Mouse (Mus musculus): ENCODE measurements around the gene Rab5c. TPM values are rescaled to one million over a fixed set of nuclear protein-coding genes. Genes with fewer than 3 reads are reported as not detected.

The Rab5c gene
- total and polyA plus RNA-seq, 2 experiments from 2014 or later = 34.9 to 211 TPM

GRCm38 (mm10) chr11:100711783-100712615, 26.0 kb downstream of the Rab5c start, which contains the start of gene Kat2a:
Kat2a (minus strand) TSS chr11:100712465.
- Histone ChIP-seq H3K27me3 (ENCODE audit: insufficient read depth, low read length) (no peaks in the 10 kb centered on the region), H3K9me3 (ENCODE audit: low read length) (no peaks in the 10 kb centered on the region), H3K27ac (ENCODE audit: low read depth, low read length) (peak within 1 kb of the TSS; percentile 62), H3K36me3 (ENCODE audit: insufficient read depth) (peaks cover 44% of the 10 kb centered on the region), H3K4me2 (ENCODE audit: low read depth) (peak within 1 kb of the TSS; percentile 82), H3K4me1 (ENCODE audit: insufficient read depth) (peaks cover 16% of the 10 kb centered on the region), H3K4me3 (ENCODE audit: low read depth, low read length) (peak within 1 kb of the TSS; percentile 97), H3K9ac (peak within 1 kb of the TSS; percentile 91)
- ATAC-seq (peak; percentile 97), DNase-seq (peak; percentile 93)
- TF ChIP-seq CTCF (IDR thresholded peaks at IDR 0.05; ENCODE audit: low read depth) = no peak
- WGBS = 5% methylated on average over 48 of the region's 48 CpGs

GRCm38 (mm10) chr11:100710977-100711376, 27.0 kb downstream of the Rab5c start:
- DNase-seq = no peak
- Histone ChIP-seq H3K36me3 (ENCODE audit: insufficient read depth) (peaks cover 44% of the 10 kb centered on the region), H3K4me3 (ENCODE audit: low read depth, low read length) (no peak overlapping the region), H3K9me3 (ENCODE audit: low read length) (no peaks in the 10 kb centered on the region), H3K4me2 (ENCODE audit: low read depth) (peak overlapping the region; percentile 82; the same call in 1 of the 2 replicates), H3K9ac (peak overlapping the region; percentile 91; the same call in 1 of the 2 replicates), H3K27me3 (ENCODE audit: insufficient read depth, low read length) (no peaks in the 10 kb centered on the region), H3K27ac (ENCODE audit: low read depth, low read length) (no peak overlapping the region), H3K4me1 (ENCODE audit: insufficient read depth) (peaks cover 16% of the 10 kb centered on the region)
- 90% methylated on average over 4 of the region's 4 CpGs for WGBS
- no peak for TF ChIP-seq CTCF (IDR thresholded peaks at IDR 0.05; ENCODE audit: low read depth)
- no peak for ATAC-seq

GRCm38 (mm10) chr11:100710528-100710927, 27.5 kb downstream of the Rab5c start:
- no peak for TF ChIP-seq CTCF (IDR thresholded peaks at IDR 0.05; ENCODE audit: low read depth)
- no peak overlapping the region for H3K9ac ChIP-seq
- DNase-seq (no peak), ATAC-seq (no peak)
- H3K27ac ChIP-seq (ENCODE audit: low read depth, low read length) = no peak overlapping the region
- H3K4me2 ChIP-seq (ENCODE audit: low read depth) = no peak overlapping the region
- H3K4me1 ChIP-seq (ENCODE audit: insufficient read depth) = peaks cover 16% of the 10 kb centered on the region
- H3K27me3 ChIP-seq (ENCODE audit: insufficient read depth, low read length) = no peaks in the 10 kb centered on the region
- H3K9me3 ChIP-seq (ENCODE audit: low read length) = no peaks in the 10 kb centered on the region
- 92% methylated on average over 15 of the region's 15 CpGs for WGBS
- peaks cover 44% of the 10 kb centered on the region for H3K36me3 ChIP-seq (ENCODE audit: insufficient read depth)
- H3K4me3 ChIP-seq (ENCODE audit: low read depth, low read length) = no peak overlapping the region

GRCm38 (mm10) chr11:100709201-100709810, 28.7 kb downstream of the Rab5c start:
- H3K4me3 ChIP-seq (ENCODE audit: low read depth, low read length) = no peak overlapping the region
- H3K4me1 ChIP-seq (ENCODE audit: insufficient read depth) = peaks cover 16% of the 10 kb centered on the region
- H3K9me3 ChIP-seq (ENCODE audit: low read length) = no peaks in the 10 kb centered on the region
- peaks cover 51% of the 10 kb centered on the region for H3K36me3 ChIP-seq (ENCODE audit: insufficient read depth)
- H3K27me3 ChIP-seq (ENCODE audit: insufficient read depth, low read length) = no peaks in the 10 kb centered on the region
- ATAC-seq = no peak
- no peak for DNase-seq
- no peak overlapping the region for H3K4me2 ChIP-seq (ENCODE audit: low read depth)
- H3K9ac ChIP-seq = no peak overlapping the region
- 94% methylated on average over 9 of the region's 9 CpGs for WGBS
- no peak overlapping the region for H3K27ac ChIP-seq (ENCODE audit: low read depth, low read length)
- no peak for TF ChIP-seq CTCF (IDR thresholded peaks at IDR 0.05; ENCODE audit: low read depth)

- DNase-seq = no peak
- no peak overlapping the region for H3K27ac ChIP-seq (ENCODE audit: low read depth, low read length)
- H3K9ac ChIP-seq = no peak overlapping the region
- no peaks in the 10 kb centered on the region for H3K27me3 ChIP-seq (ENCODE audit: insufficient read depth, low read length)
- no peak for TF ChIP-seq CTCF (IDR thresholded peaks at IDR 0.05; ENCODE audit: low read depth)
- no peak for ATAC-seq
- no peak overlapping the region for H3K4me2 ChIP-seq (ENCODE audit: low read depth)
- WGBS = 95% methylated on average over 23 of the region's 23 CpGs
- no peaks in the 10 kb centered on the region for H3K9me3 ChIP-seq (ENCODE audit: low read length)
- peaks cover 50% of the 10 kb centered on the region for H3K36me3 ChIP-seq (ENCODE audit: insufficient read depth)
- no peak overlapping the region for H3K4me3 ChIP-seq (ENCODE audit: low read depth, low read length)
- H3K4me1 ChIP-seq (ENCODE audit: insufficient read depth) = no peaks in the 10 kb centered on the region
Observed at GRCm38 (mm10) chr11:100705095-100705747, 32.8 kb downstream of the Rab5c start.

GRCm38 (mm10) chr11:100703851-100704531, 34.0 kb downstream of the Rab5c start, which contains the start of gene Dhx58:
Dhx58 (minus strand) TSS chr11:100704271.
- Histone ChIP-seq H3K9ac (no peak within 1 kb of the TSS), H3K4me3 (ENCODE audit: low read depth, low read length) (no peak within 1 kb of the TSS), H3K4me1 (ENCODE audit: insufficient read depth) (no peaks in the 10 kb centered on the region), H3K9me3 (ENCODE audit: low read length) (no peaks in the 10 kb centered on the region), H3K4me2 (ENCODE audit: low read depth) (no peak within 1 kb of the TSS), H3K27me3 (ENCODE audit: insufficient read depth, low read length) (no peaks in the 10 kb centered on the region), H3K36me3 (ENCODE audit: insufficient read depth) (peaks cover 45% of the 10 kb centered on the region), H3K27ac (ENCODE audit: low read depth, low read length) (no peak within 1 kb of the TSS)
- no peak for DNase-seq
- WGBS = 69% methylated on average over 7 of the region's 7 CpGs
- TF ChIP-seq CTCF (IDR thresholded peaks at IDR 0.05; ENCODE audit: low read depth) = no peak
- no peak for ATAC-seq
